Mouse (Mus musculus) forebrain, embryonic 11.5 days (tissue): ENCODE results near the gene Rnh1. TPM values are rescaled to one million over a fixed set of nuclear protein-coding genes. Genes with fewer than 3 reads are reported as not detected.
A peak's percentile ranks its signal among the peaks of the same experiment; 100 is the strongest.

ENCODE experiments used
- ATAC-seq: fragments of 200-750 bp; cut with Nextera tagmentation; replicated peaks from 2 replicates; pipeline ENCODE4 v1.8.0; 2017; ENCODE audit warnings: moderate TSS enrichment; ENCODE audit not compliant: low FRiP score
- DNase-seq: peaks from one replicate; pipeline ENCODE4 v3.0.0-alpha.2; 2017; ENCODE audit warnings: low spot score
- H3K27ac ChIP-seq: fragments of 300-500 bp; sonication (generic); 2 replicates; pipeline ENCODE4 v1.5.1; 2014; ENCODE audit warnings: low read depth, low read length
- H3K27me3 ChIP-seq: fragments of 300-500 bp; sonication (generic); 2 replicates; pipeline ENCODE4 v1.6.1; 2014; ENCODE audit warnings: mild to moderate bottlenecking, low read length, mixed read lengths; ENCODE audit not compliant: control insufficient read depth, insufficient read depth
- H3K36me3 ChIP-seq: fragments of 300-500 bp; sonication (generic); 2 replicates; pipeline ENCODE4 v1.6.1; 2014; ENCODE audit warnings: mild to moderate bottlenecking, low read length, moderate library complexity, mixed read lengths; ENCODE audit not compliant: control insufficient read depth, insufficient read depth
- H3K4me1 ChIP-seq: fragments of 300-500 bp; sonication (generic); replicated peaks from 2 replicates; pipeline ENCODE4 v1.6.1; 2014; ENCODE audit warnings: low read length, mixed read lengths; ENCODE audit not compliant: control insufficient read depth, insufficient read depth
- H3K4me2 ChIP-seq: fragments of 300-500 bp; sonication (generic); 2 replicates; pipeline ENCODE4 v1.6.1; 2014; ENCODE audit warnings: low read depth, mild to moderate bottlenecking, low read length, moderate library complexity, mixed read lengths; ENCODE audit not compliant: severe bottlenecking
- H3K4me3 ChIP-seq: fragments of 300-500 bp; sonication (generic); 2 replicates; pipeline ENCODE4 v1.5.1; 2014; ENCODE audit warnings: low read depth, low read length
- H3K9ac ChIP-seq: fragments of 300-500 bp; sonication (generic); 2 replicates; pipeline ENCODE4 v1.6.1; 2014; ENCODE audit warnings: low read length
- H3K9me3 ChIP-seq: fragments of 300-500 bp; sonication (generic); 2 replicates; pipeline ENCODE4 v1.6.1; 2016; ENCODE audit warnings: low read length, mixed read lengths; ENCODE audit not compliant: control insufficient read depth
- WGBS: fragments of 180-500 bp; shearing (Covaris S2); extraction: QIAGEN DNeasy Blood & Tissue Kit; methylation state at CpG from one replicate; pipeline ENCODE4 v1.1.7; 2014; 5-methylcytosine and 5-hydroxymethylcytosine counted together
- polyA plus RNA-seq: library from polyadenylated mRNA; unstranded; fragments of >200 nt; fragmentation: Nextera tagmentation; extraction: Ambion mirVana; gene quantifications from 2 replicates; pipeline ENCODE4 v1.2.1, GENCODE M21; 2014

Rnh1 gene
- polyA plus RNA-seq, 1 experiment from 2014 or later: 56.7 TPM

GRCm38 (mm10) chr7:141188733-141189132, 16.1 kb upstream of the Rnh1 start:
- no peak for DNase-seq
- Histone ChIP-seq H3K27ac (no peak overlapping the region), H3K4me2 (no peak overlapping the region), H3K9me3 (no peaks in the 10 kb centered on the region), H3K4me1 (peaks cover 10% of the 10 kb centered on the region), H3K27me3 (no peaks in the 10 kb centered on the region), H3K9ac (no peak overlapping the region), H3K4me3 (no peak overlapping the region), H3K36me3 (0 out of 2 replicates have a peak, but pooled peaks cover 2% of the 10 kb centered on the region)
- ATAC-seq: no peak
- 91% methylated on average over 3 of the region's 3 CpGs for WGBS

GRCm38 (mm10) chr7:141188194-141188593, 15.5 kb upstream of the Rnh1 start:
- Histone ChIP-seq H3K9me3 (no peaks in the 10 kb centered on the region), H3K27me3 (no peaks in the 10 kb centered on the region), H3K4me3 (no peak overlapping the region), H3K4me2 (no peak overlapping the region), H3K27ac (no peak overlapping the region), H3K4me1 (peaks cover 10% of the 10 kb centered on the region), H3K9ac (no peak overlapping the region), H3K36me3 (0 out of 2 replicates have a peak, but pooled peaks cover 2% of the 10 kb centered on the region)
- 75% methylated on average over 3 of the region's 3 CpGs for WGBS
- DNase-seq (no peak), ATAC-seq (no peak)

- Histone ChIP-seq H3K9me3 (no peaks in the 10 kb centered on the region), H3K27me3 (no peaks in the 10 kb centered on the region), H3K9ac (no peak overlapping the region), H3K27ac (no peak overlapping the region), H3K4me2 (no peak overlapping the region), H3K4me1 (0 out of 2 replicates have a peak, but pooled peaks cover 2% of the 10 kb centered on the region), H3K4me3 (no peak overlapping the region), H3K36me3 (no peaks in the 10 kb centered on the region)
- peak; percentile 92 for DNase-seq
- ATAC-seq: no peak
- WGBS: 2% methylated on average over 8 of the region's 8 CpGs
Measured at GRCm38 (mm10) chr7:141176173-141176572, 3.5 kb upstream of the Rnh1 start.

- H3K27me3 ChIP-seq: no peaks in the 10 kb centered on the region
- H3K9ac ChIP-seq: no peak overlapping the region
- H3K9me3 ChIP-seq: no peaks in the 10 kb centered on the region
- no peak overlapping the region for H3K27ac ChIP-seq
- H3K4me1 ChIP-seq: 0 out of 2 replicates have a peak, but pooled peaks cover 2% of the 10 kb centered on the region
- DNase-seq (no peak), ATAC-seq (no peak)
- H3K4me2 ChIP-seq: no peak overlapping the region
- 87% methylated on average over 4 of the region's 4 CpGs for WGBS
- no peak overlapping the region for H3K4me3 ChIP-seq
- H3K36me3 ChIP-seq: no peaks in the 10 kb centered on the region
Measured at GRCm38 (mm10) chr7:141175068-141175467, 2.4 kb upstream of the Rnh1 start.

- WGBS: 90% methylated on average over 5 of the region's 5 CpGs
- H3K9ac ChIP-seq: peak overlapping the region; percentile 67; the same call in 1 of the 2 replicates
- peaks cover 8% of the 10 kb centered on the region; the same call in 1 of the 2 replicates for H3K4me1 ChIP-seq
- H3K27ac ChIP-seq: no peak overlapping the region
- H3K9me3 ChIP-seq: no peaks in the 10 kb centered on the region
- H3K4me2 ChIP-seq: peak overlapping the region; percentile 65; the same call in 1 of the 2 replicates
- H3K4me3 ChIP-seq: 0 out of 2 replicates have a peak overlapping the region, but pooled peaks have one; percentile 53
- no peak for ATAC-seq
- DNase-seq: no peak
- H3K36me3 ChIP-seq: no peaks in the 10 kb centered on the region
- H3K27me3 ChIP-seq: no peaks in the 10 kb centered on the region
Measured at GRCm38 (mm10) chr7:141173323-141173850, 730 bp upstream of the Rnh1 start.

- H3K9ac ChIP-seq: no peak overlapping the region
- no peak overlapping the region for H3K4me2 ChIP-seq
- ATAC-seq: no peak
- no peak for DNase-seq
- no peaks in the 10 kb centered on the region for H3K9me3 ChIP-seq
- no peaks in the 10 kb centered on the region for H3K27me3 ChIP-seq
- H3K27ac ChIP-seq: no peak overlapping the region
- no peak overlapping the region for H3K4me3 ChIP-seq
- H3K36me3 ChIP-seq: no peaks in the 10 kb centered on the region
- peaks cover 16% of the 10 kb centered on the region; the same call in 1 of the 2 replicates for H3K4me1 ChIP-seq
Measured at GRCm38 (mm10) chr7:141169866-141170265, 2.8 kb downstream of the Rnh1 start.

GRCm38 (mm10) chr7:141169300-141169699, 3.4 kb downstream of the Rnh1 start:
- no peak for DNase-seq

GRCm38 (mm10) chr7:141168518-141168953, 4.1 kb downstream of the Rnh1 start:
- DNase-seq (no peak), ATAC-seq (no peak)
- Histone ChIP-seq H3K9ac (peak overlapping the region; percentile 69), H3K27ac (no peak overlapping the region), H3K36me3 (no peaks in the 10 kb centered on the region), H3K4me3 (peak overlapping the region; percentile 33), H3K4me2 (peak overlapping the region; percentile 63), H3K27me3 (no peaks in the 10 kb centered on the region), H3K4me1 (peaks cover 16% of the 10 kb centered on the region; the same call in 1 of the 2 replicates), H3K9me3 (no peaks in the 10 kb centered on the region)
- WGBS: 2% methylated on average over 22 of the region's 22 CpGs

More at GRCm38 (mm10) chr7:141169300-141169699, 3.4 kb downstream of the Rnh1 start:
- H3K9ac ChIP-seq: no peak overlapping the region
- no peak overlapping the region for H3K4me2 ChIP-seq
- H3K4me1 ChIP-seq: peaks cover 16% of the 10 kb centered on the region; the same call in 1 of the 2 replicates
- no peaks in the 10 kb centered on the region for H3K9me3 ChIP-seq
- H3K36me3 ChIP-seq: no peaks in the 10 kb centered on the region
- no peak overlapping the region for H3K27ac ChIP-seq
- no peaks in the 10 kb centered on the region for H3K27me3 ChIP-seq
- no peak for ATAC-seq
- 84% methylated on average over 1 of the region's 1 CpGs for WGBS
- no peak overlapping the region for H3K4me3 ChIP-seq
